Mouse (Mus musculus): ENCODE measurements at regions not wholly inside any gene's neighbourhood (a gene's known extent, or its start where the extent isn't known, plus 50 kb on each side); places are given as distances from the start of the nearest gene placed in this dataset.

DNA sequence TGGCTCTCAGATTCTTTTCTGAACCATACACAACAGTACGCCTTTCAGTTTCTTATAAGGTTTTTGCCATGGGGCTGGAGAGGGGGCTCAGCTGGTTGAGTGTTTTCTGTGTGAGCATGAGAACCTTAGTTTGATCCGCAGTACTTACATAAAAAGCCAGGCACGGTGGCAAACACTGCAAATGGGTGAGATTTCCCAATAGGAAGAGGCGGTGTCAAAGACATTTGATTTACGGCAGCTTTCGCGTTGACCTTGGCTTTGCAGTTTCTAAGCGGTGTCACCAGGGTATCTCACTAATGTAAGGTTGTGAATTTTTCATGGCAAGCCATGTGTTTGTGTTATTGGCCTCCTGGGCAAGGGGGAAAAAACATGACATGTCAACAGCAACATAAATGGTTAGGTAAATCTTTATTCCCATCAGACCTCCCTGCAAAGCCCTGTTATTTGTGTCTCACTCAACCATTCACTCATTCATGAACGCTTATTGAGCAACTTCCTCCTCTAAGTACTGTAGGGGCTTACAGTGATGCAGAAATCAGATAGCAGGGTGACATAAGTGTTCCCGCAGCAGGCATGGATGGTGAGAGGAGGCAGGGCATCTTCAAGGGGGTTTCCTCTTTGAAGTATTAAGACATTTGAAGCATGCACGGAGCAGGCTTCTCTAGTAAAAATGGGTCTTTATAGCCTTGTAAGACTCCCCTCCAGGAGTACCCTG lies 599.4 kb upstream of the Auts2 start:
- no peak for DNase-seq (ENCODE audit: low spot score)
- WGBS, result 40% methylated on average over 11 of the region's 11 CpGs
- ATAC-seq (ENCODE audit: low FRiP score, low read depth), result no peak

DNA sequence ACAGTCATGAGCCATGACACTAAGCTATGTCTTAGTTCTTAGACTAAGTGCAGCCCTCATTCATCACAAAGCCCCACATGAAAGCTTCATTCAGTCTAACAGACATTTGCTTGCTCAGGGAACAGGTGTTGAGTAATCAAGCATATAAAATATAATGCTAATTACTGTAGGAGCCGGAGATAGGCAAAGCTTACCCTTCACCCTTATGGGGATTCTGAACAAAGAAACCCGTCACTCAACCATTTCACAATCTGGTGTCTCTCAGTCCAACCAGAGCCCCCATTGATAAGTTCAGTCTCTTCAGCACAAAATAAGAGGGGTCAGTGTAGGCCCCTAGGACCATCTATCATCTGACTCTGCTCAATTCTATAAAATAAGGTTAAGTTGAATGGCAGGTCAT lies 587.9 kb upstream of the Auts2 start:
- H3K27me3 ChIP-seq (ENCODE audit: control insufficient read depth, insufficient read depth, low read length), result no peaks in the 10 kb centered on the region
- H3K4me3 ChIP-seq (replicated peaks; ENCODE audit: low read length), result no peak overlapping the region
- no peak overlapping the region for H3K4me2 ChIP-seq (replicated peaks; ENCODE audit: low read depth, low read length, severe bottlenecking)
- no peak for ATAC-seq (ENCODE audit: low FRiP score, low read depth)
- H3K27ac ChIP-seq (replicated peaks; ENCODE audit: low read depth, low read length), result no peak overlapping the region
- H3K36me3 ChIP-seq (ENCODE audit: control insufficient read depth, insufficient read depth, low read length), result no peaks in the 10 kb centered on the region
- H3K9me3 ChIP-seq (ENCODE audit: control insufficient read depth, low read length), result no peaks in the 10 kb centered on the region
- 91% methylated on average over 2 of the region's 2 CpGs for WGBS
- no peak for TF ChIP-seq POLR2A (IDR thresholded peaks at IDR 0.05; ENCODE audit: borderline replicate concordance, extremely low read depth, insufficient read depth, insufficient read length)
- no peak for DNase-seq (ENCODE audit: low spot score)
- H3K4me1 ChIP-seq (ENCODE audit: control insufficient read depth, insufficient read depth, low read length), result no peaks in the 10 kb centered on the region
- no peak overlapping the region for H3K9ac ChIP-seq (ENCODE audit: low read depth, low read length, severe bottlenecking)

More for the DNA sequence above, 599.4 kb upstream of the Auts2 start:
- H3K36me3 ChIP-seq (ENCODE audit: control insufficient read depth, insufficient read depth, low read length), result no peaks in the 10 kb centered on the region
- 0 out of 2 replicates have a peak, but pooled peaks cover 6% of the 10 kb centered on the region for H3K9me3 ChIP-seq (ENCODE audit: control insufficient read depth, low read length)
- H3K27me3 ChIP-seq (ENCODE audit: control insufficient read depth, insufficient read depth, low read length), result no peaks in the 10 kb centered on the region
- no peak for TF ChIP-seq POLR2A (IDR thresholded peaks at IDR 0.05; ENCODE audit: borderline replicate concordance, extremely low read depth, insufficient read depth, insufficient read length)
- no peaks in the 10 kb centered on the region for H3K4me1 ChIP-seq (ENCODE audit: control insufficient read depth, insufficient read depth, low read length)
- H3K27ac ChIP-seq (replicated peaks; ENCODE audit: low read depth, low read length), result no peak overlapping the region
- no peak overlapping the region for H3K4me3 ChIP-seq (replicated peaks; ENCODE audit: low read length)
- H3K4me2 ChIP-seq (replicated peaks; ENCODE audit: low read depth, low read length, severe bottlenecking), result no peak overlapping the region
- no peak overlapping the region for H3K9ac ChIP-seq (ENCODE audit: low read depth, low read length, severe bottlenecking)

DNA sequence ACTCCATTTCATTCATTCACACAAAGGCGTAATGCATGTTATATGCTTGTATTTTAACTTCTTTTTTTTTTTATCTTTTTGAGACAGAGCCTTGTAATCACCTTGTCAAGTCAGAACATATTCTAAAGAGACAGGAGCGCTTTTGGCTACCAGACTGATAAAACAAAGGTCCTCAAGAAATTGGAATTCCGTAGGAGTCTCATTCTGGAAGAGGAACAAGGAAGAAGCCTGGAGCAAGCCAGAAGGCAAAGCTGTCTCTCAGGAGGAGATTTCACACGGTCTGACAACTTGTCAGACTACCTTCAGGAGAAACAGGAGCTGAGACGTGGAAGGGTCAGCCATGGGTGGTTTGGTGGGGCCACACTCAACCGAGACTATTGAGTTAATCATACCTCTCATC lies 587.2 kb upstream of the Auts2 start:
- H3K4me2 ChIP-seq (replicated peaks; ENCODE audit: low read depth, low read length, severe bottlenecking), result no peak overlapping the region
- no peaks in the 10 kb centered on the region for H3K9me3 ChIP-seq (ENCODE audit: control insufficient read depth, low read length)
- H3K9ac ChIP-seq (ENCODE audit: low read depth, low read length, severe bottlenecking), result no peak overlapping the region
- DNase-seq (ENCODE audit: low spot score) (no peak), ATAC-seq (ENCODE audit: low FRiP score, low read depth) (no peak)
- no peaks in the 10 kb centered on the region for H3K27me3 ChIP-seq (ENCODE audit: control insufficient read depth, insufficient read depth, low read length)
- no peak overlapping the region for H3K4me3 ChIP-seq (replicated peaks; ENCODE audit: low read length)
- TF ChIP-seq POLR2A (IDR thresholded peaks at IDR 0.05; ENCODE audit: borderline replicate concordance, extremely low read depth, insufficient read depth, insufficient read length), result no peak
- no peaks in the 10 kb centered on the region for H3K4me1 ChIP-seq (ENCODE audit: control insufficient read depth, insufficient read depth, low read length)
- no peak overlapping the region for H3K27ac ChIP-seq (replicated peaks; ENCODE audit: low read depth, low read length)
- WGBS, result 86% methylated on average over 6 of the region's 6 CpGs
- no peaks in the 10 kb centered on the region for H3K36me3 ChIP-seq (ENCODE audit: control insufficient read depth, insufficient read depth, low read length)

DNA sequence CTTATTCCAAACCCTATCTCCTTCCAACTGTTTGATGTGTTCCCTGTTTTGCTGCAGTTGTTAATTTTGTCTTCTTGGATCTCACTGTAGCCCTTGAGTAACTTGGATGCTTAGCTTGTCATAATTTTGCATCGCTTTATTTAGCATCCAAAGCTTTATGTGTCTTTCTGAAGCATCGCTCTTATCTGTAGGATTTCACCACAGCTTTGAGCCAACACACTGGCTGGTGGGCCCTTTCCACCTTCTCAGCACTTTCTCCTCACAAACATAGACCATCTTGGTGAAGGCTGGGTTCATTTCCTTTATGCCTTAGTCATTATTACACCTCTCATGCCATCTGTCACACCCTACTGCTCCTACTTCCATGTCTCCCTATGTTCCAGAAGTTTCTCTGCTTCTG lies 581.1 kb upstream of the Auts2 start:
- Histone ChIP-seq H3K4me2 (replicated peaks; ENCODE audit: low read depth, low read length, severe bottlenecking) (no peak overlapping the region), H3K27ac (replicated peaks; ENCODE audit: low read depth, low read length) (no peak overlapping the region), H3K27me3 (ENCODE audit: control insufficient read depth, insufficient read depth, low read length) (no peaks in the 10 kb centered on the region), H3K4me3 (replicated peaks; ENCODE audit: low read length) (no peak overlapping the region), H3K9ac (ENCODE audit: low read depth, low read length, severe bottlenecking) (no peak overlapping the region), H3K36me3 (ENCODE audit: control insufficient read depth, insufficient read depth, low read length) (no peaks in the 10 kb centered on the region), H3K4me1 (ENCODE audit: control insufficient read depth, insufficient read depth, low read length) (no peaks in the 10 kb centered on the region), H3K9me3 (ENCODE audit: control insufficient read depth, low read length) (no peaks in the 10 kb centered on the region)
- TF ChIP-seq POLR2A (IDR thresholded peaks at IDR 0.05; ENCODE audit: borderline replicate concordance, extremely low read depth, insufficient read depth, insufficient read length), result no peak
- 91% methylated on average over 2 of the region's 2 CpGs for WGBS
- DNase-seq (ENCODE audit: low spot score) (no peak), ATAC-seq (ENCODE audit: low FRiP score, low read depth) (no peak)

DNA sequence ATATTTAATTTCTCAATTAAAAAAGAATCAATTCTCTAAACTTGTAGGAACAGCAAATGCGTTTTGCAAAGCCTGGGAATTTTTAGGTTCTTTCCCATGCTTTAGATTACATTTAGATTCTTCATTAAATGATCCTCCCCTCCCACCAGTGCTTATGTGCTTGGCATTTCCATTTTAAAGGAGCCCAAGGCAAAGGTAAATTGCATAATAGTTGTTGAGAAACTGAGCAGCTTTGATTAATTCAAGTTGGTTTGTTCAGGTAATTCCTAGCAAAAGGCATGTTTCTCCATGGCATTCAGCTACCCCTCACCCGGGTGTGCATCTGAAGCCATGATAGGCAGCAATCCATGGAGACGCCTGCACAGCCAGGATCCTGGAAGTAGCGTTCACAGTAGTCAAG lies 570.8 kb upstream of the Auts2 start:
- no peak overlapping the region for H3K4me2 ChIP-seq (replicated peaks; ENCODE audit: low read depth, low read length, severe bottlenecking)
- DNase-seq (ENCODE audit: low spot score), result no peak
- H3K9ac ChIP-seq (ENCODE audit: low read depth, low read length, severe bottlenecking), result no peak overlapping the region
- no peaks in the 10 kb centered on the region for H3K27me3 ChIP-seq (ENCODE audit: control insufficient read depth, insufficient read depth, low read length)
- H3K4me1 ChIP-seq (ENCODE audit: control insufficient read depth, insufficient read depth, low read length), result no peaks in the 10 kb centered on the region
- TF ChIP-seq POLR2A (IDR thresholded peaks at IDR 0.05; ENCODE audit: borderline replicate concordance, extremely low read depth, insufficient read depth, insufficient read length), result no peak
- no peak for ATAC-seq (ENCODE audit: low FRiP score, low read depth)
- H3K36me3 ChIP-seq (ENCODE audit: control insufficient read depth, insufficient read depth, low read length), result no peaks in the 10 kb centered on the region
- 86% methylated on average over 4 of the region's 4 CpGs for WGBS
- no peak overlapping the region for H3K27ac ChIP-seq (replicated peaks; ENCODE audit: low read depth, low read length)
- no peak overlapping the region for H3K4me3 ChIP-seq (replicated peaks; ENCODE audit: low read length)
- no peaks in the 10 kb centered on the region for H3K9me3 ChIP-seq (ENCODE audit: control insufficient read depth, low read length)
